Mouse (Mus musculus) cerebellum, postnatal 14 days (tissue): ENCODE measurements at regions not wholly inside any gene's neighbourhood (a gene's known extent, or its start where the extent isn't known, plus 50 kb on each side); places are given as distances from the start of the nearest gene placed in this dataset.

ENCODE experiments used
- DNase-seq, 2 experiments: peaks; one replicate each; pipeline ENCODE4 v3.0.0; 2021; ENCODE audit warnings: mixed read lengths in 2 of 2

DNA sequence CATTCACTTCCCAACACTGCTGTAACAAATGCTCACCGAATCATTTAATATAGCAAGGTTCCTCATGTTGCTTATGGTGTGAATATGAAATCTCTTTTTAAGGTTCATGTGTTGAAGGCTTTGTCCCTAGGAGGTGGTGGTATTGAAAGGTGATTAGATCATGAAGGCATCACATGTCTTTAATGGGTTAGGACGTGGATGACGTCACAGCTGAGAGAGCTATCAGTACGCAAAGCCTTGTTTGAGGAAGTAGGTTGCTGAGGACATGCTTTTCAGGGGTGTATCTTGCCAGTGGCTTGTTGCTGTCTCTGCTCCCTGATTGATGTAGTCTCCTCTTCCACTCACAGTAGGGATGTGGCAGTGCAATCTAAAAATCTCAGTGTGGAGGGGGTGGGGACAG, 69.8 kb upstream of the Arsj start:
- DNase-seq: no peak

DNA sequence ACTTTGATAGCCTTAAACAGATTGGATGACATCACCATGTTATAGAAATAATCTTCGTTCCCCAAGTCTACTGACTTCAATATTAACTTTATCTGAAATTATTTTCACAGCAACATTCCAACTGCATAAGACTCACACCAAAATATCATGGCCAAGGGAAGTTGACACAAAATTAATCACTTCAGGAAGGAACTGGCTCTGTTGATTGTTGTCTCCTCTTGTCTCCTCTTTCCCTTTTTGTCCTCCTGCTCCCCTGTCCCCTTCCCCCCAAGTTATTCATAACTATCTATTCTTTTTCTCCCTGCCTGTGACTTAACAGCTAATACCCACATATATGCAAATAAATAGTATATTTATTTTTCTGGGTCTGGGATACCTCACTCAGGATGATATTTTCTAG, 67.6 kb upstream of the Arsj start:
- no peak for DNase-seq

DNA sequence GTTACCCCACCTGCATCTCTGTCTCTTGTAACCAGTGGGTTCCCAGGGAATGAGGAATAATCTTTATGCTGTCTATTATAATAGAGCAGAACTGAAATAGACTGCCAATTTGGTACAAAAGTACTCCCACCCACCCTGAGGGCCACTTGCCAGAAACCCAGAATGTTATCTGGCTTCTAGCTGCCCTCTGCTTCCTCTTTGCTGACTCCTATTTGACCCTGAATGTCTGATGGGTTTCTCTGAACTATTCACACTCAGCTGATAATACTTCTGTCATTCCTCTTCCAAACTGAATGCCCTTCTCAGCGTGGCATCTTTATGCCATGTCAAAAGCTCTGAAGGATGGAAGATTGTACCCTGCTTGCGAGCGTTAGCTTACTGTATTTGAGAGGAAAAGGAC, 64.2 kb upstream of the Arsj start:
- no peak for DNase-seq

DNA sequence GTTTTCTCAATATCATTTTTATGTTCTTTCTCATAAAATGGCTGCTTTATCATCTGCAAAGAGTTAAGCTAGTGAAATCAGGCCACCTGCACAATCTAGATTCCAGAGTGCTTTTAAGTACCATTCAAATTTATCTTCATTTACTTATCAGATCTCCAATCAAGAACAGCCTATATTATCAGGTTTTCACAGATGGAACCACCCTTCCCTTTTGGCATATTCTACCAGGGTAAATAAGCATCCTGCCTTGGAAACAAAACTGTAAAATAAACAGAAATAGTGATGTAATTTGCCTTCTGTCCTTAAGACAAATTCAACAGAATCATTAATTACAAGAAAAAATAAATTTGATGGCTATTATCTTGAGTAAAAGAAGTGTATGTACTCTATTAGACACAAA, 55.2 kb upstream of the Arsj start:
- no peak for DNase-seq
